Mouse (Mus musculus): ENCODE data around the gene Cd274.

GRCm38 (mm10) chr19:29420397-29420796 is 53.1 kb downstream of the Cd274 start:
- TF ChIP-seq USF1 (IDR thresholded peaks at IDR 0.05; ENCODE audit: low read depth) (no peak), POLR2A (IDR thresholded peaks at IDR 0.05; ENCODE audit: insufficient read length, low read depth) (no peak), SRF (IDR thresholded peaks at IDR 0.05; ENCODE audit: control insufficient read depth, insufficient read length, low read depth) (no peak), E2F4 (IDR thresholded peaks at IDR 0.05; ENCODE audit: insufficient read depth) (no peak), POLR2AphosphoS2 (IDR thresholded peaks at IDR 0.05; ENCODE audit: insufficient read length, low read depth) (no peak), MYOD1 (IDR thresholded peaks at IDR 0.05; ENCODE audit: control insufficient read depth in 1 of 3, insufficient read length in 2 of 3, low read depth in 2 of 3) (no peak), MYOG (IDR thresholded peaks at IDR 0.05; ENCODE audit: control insufficient read depth in 1 of 3, insufficient read depth in 1 of 3, insufficient read length in 2 of 3, low read depth in 2 of 3) (no peak), TCF12 (IDR thresholded peaks at IDR 0.05; ENCODE audit: insufficient read depth, poor library complexity, severe bottlenecking) (no peak)
